23 mouse cellular contexts compared by ENCODE assay signal in genomic region chr2:37781421-37781820, GRCm38 (mm10). TPM values are rescaled to one million over a fixed set of nuclear protein-coding genes. Genes with fewer than 3 reads are reported as not detected.
DNase-seq lines count a peak whose midpoint lies in the region; ATAC-seq and TF ChIP-seq lines count a peak whose summit lies in the region.
"Had no signal": no experiment of that assay in that cellular context is flagged by ENCODE, and none has a peak within 500 bp of the region (broad histone marks: within the 10 kb centered on the region; RNA-seq: fewer than 3 reads in every experiment).

No protein-coding gene starts in this region.

- no peak overlapping the region for H3K4me3 ChIP-seq in forebrain, embryonic 11.5 days (ENCODE audit: low read depth, low read length)
- H3K4me3 ChIP-seq in forebrain, postnatal 0 days (ENCODE audit: low read depth, low read length) = no peak overlapping the region
- no peak overlapping the region for H3K4me3 ChIP-seq in heart, embryonic 14.5 days (ENCODE audit: control insufficient read depth in 1 of 2, insufficient read depth in 1 of 2, low read depth in 1 of 2, low read length in 2 of 2)
- no peak overlapping the region for H3K4me3 ChIP-seq in midbrain, embryonic 11.5 days (ENCODE audit: low read depth, low read length)
- H3K4me3 ChIP-seq in midbrain, embryonic 13.5 days (replicated peaks) = no peak overlapping the region
- H3K4me3 ChIP-seq: embryonic facial prominence, embryonic 13.5 days; erythroblast, embryonic 14.5 days; gastrocnemius, adult 2 months; limb, embryonic 13.5 days; liver, embryonic 12.5 days; neural tube, embryonic 12.5 days had no signal

- peak overlapping the region; percentile 8; the same call in 1 of the 2 replicates for H3K4me2 ChIP-seq in forebrain, embryonic 11.5 days (ENCODE audit: low read depth, low read length, severe bottlenecking)
- H3K4me2 ChIP-seq in forebrain, postnatal 0 days (ENCODE audit: low read depth) = no peak overlapping the region
- H3K4me2 ChIP-seq in heart, embryonic 14.5 days (ENCODE audit: low read length) = no peak overlapping the region
- peak overlapping the region; percentile 43; the same call in 1 of the 2 replicates for H3K4me2 ChIP-seq in midbrain, embryonic 11.5 days
- H3K4me2 ChIP-seq in midbrain, embryonic 13.5 days (replicated peaks) = no peak overlapping the region
- H3K4me2 ChIP-seq: embryonic facial prominence, embryonic 13.5 days; limb, embryonic 13.5 days had no signal

- H3K9me3 ChIP-seq in forebrain, embryonic 11.5 days (ENCODE audit: control insufficient read depth, low read length) = no peaks in the 10 kb centered on the region
- H3K9me3 ChIP-seq in forebrain, postnatal 0 days (ENCODE audit: low read length) = no peaks in the 10 kb centered on the region
- no peaks in the 10 kb centered on the region for H3K9me3 ChIP-seq in heart, embryonic 14.5 days (ENCODE audit: control insufficient read depth, low read length)
- no peaks in the 10 kb centered on the region for H3K9me3 ChIP-seq in midbrain, embryonic 11.5 days (ENCODE audit: control insufficient read depth, low read length)
- no peaks in the 10 kb centered on the region for H3K9me3 ChIP-seq in midbrain, embryonic 13.5 days
- H3K9me3 ChIP-seq: embryonic facial prominence, embryonic 13.5 days; hindbrain, embryonic 12.5 days; limb, embryonic 13.5 days; liver, embryonic 12.5 days; neural tube, embryonic 12.5 days had no signal

- peak overlapping the region; percentile 27 for H3K9ac ChIP-seq in forebrain, embryonic 11.5 days (ENCODE audit: low read length)
- H3K9ac ChIP-seq in forebrain, postnatal 0 days = no peak overlapping the region
- no peak overlapping the region for H3K9ac ChIP-seq in heart, embryonic 14.5 days (ENCODE audit: low read length)
- no peak overlapping the region for H3K9ac ChIP-seq in midbrain, embryonic 11.5 days (ENCODE audit: low read length)
- no peak overlapping the region for H3K9ac ChIP-seq in midbrain, embryonic 13.5 days (replicated peaks)
- H3K9ac ChIP-seq: embryonic facial prominence, embryonic 13.5 days; limb, embryonic 13.5 days; liver, embryonic 12.5 days; neural tube, embryonic 12.5 days had no signal

- ATAC-seq in forebrain, embryonic 11.5 days (replicated peaks; ENCODE audit: low FRiP score) = no peak
- no peak for ATAC-seq in forebrain, postnatal 0 days
- ATAC-seq in heart, embryonic 14.5 days (ENCODE audit: insufficient number of reproducible peaks, insufficient read depth, low FRiP score, low read depth) = no peak
- no peak for ATAC-seq in midbrain, embryonic 11.5 days (ENCODE audit: low FRiP score)
- ATAC-seq in midbrain, embryonic 13.5 days = no peak
- ATAC-seq: liver, embryonic 12.5 days had no signal

- H3K27me3 ChIP-seq in forebrain, embryonic 11.5 days (ENCODE audit: control insufficient read depth, insufficient read depth, low read length) = no peaks in the 10 kb centered on the region
- no peaks in the 10 kb centered on the region for H3K27me3 ChIP-seq in forebrain, postnatal 0 days (ENCODE audit: insufficient read depth, low read length)
- H3K27me3 ChIP-seq in heart, embryonic 14.5 days (ENCODE audit: control insufficient read depth, insufficient read depth, low read length) = 0 out of 2 replicates have a peak, but pooled peaks cover 6% of the 10 kb centered on the region
- H3K27me3 ChIP-seq in midbrain, embryonic 11.5 days (ENCODE audit: control insufficient read depth, insufficient read depth, low read length) = no peaks in the 10 kb centered on the region; the same call in 1 of the 2 replicates
- 0 out of 2 replicates have a peak, but pooled peaks cover 5% of the 10 kb centered on the region for H3K27me3 ChIP-seq in midbrain, embryonic 13.5 days

- peaks cover 48% of the 10 kb centered on the region for H3K4me1 ChIP-seq in forebrain, embryonic 11.5 days (replicated peaks; ENCODE audit: control insufficient read depth, insufficient read depth, low read length)
- H3K4me1 ChIP-seq in forebrain, postnatal 0 days (ENCODE audit: insufficient read depth) = peaks cover 9% of the 10 kb centered on the region
- peaks cover 43 to 46% of the 10 kb centered on the region in 2 experiments for H3K4me1 ChIP-seq in heart, embryonic 14.5 days (ENCODE audit: control insufficient read depth in 2 of 2, insufficient read depth in 2 of 2, low read length in 2 of 2)
- H3K4me1 ChIP-seq in midbrain, embryonic 11.5 days (ENCODE audit: control insufficient read depth, insufficient read depth, low read length) = peaks cover 58% of the 10 kb centered on the region
- H3K4me1 ChIP-seq in midbrain, embryonic 13.5 days (replicated peaks) = peaks cover 57% of the 10 kb centered on the region

- H3K36me3 ChIP-seq in forebrain, embryonic 11.5 days (ENCODE audit: control insufficient read depth, insufficient read depth, low read length) = peaks cover 3% of the 10 kb centered on the region; the same call in 1 of the 2 replicates
- H3K36me3 ChIP-seq in forebrain, postnatal 0 days (ENCODE audit: insufficient read depth) = no peaks in the 10 kb centered on the region
- H3K36me3 ChIP-seq in heart, embryonic 14.5 days (ENCODE audit: control insufficient read depth, insufficient read depth, low read length) = no peaks in the 10 kb centered on the region
- H3K36me3 ChIP-seq in midbrain, embryonic 11.5 days (ENCODE audit: control insufficient read depth, insufficient read depth, low read length) = peaks cover 7% of the 10 kb centered on the region
- peaks cover 5% of the 10 kb centered on the region for H3K36me3 ChIP-seq in midbrain, embryonic 13.5 days
- H3K36me3 ChIP-seq: embryonic facial prominence, embryonic 13.5 days; limb, embryonic 13.5 days; liver, embryonic 12.5 days had no signal

- TF ChIP-seq CTCF in forebrain, postnatal 0 days (IDR thresholded peaks at IDR 0.05; ENCODE audit: low read depth) = no peak

- WGBS in forebrain, embryonic 11.5 days = 8% methylated on average over 3 of the region's 3 CpGs
- WGBS in forebrain, postnatal 0 days = 37% methylated on average over 3 of the region's 3 CpGs
- WGBS in heart, embryonic 14.5 days = 4% methylated on average over 3 of the region's 3 CpGs
- 5% methylated on average over 3 of the region's 3 CpGs for WGBS in midbrain, embryonic 11.5 days
- WGBS in midbrain, embryonic 13.5 days = 27% methylated on average over 3 of the region's 3 CpGs

- H3K27ac ChIP-seq in forebrain, embryonic 11.5 days (ENCODE audit: low read depth, low read length) = 0 out of 2 replicates have a peak overlapping the region, but pooled peaks have one; percentile 6
- no peak overlapping the region for H3K27ac ChIP-seq in forebrain, postnatal 0 days (ENCODE audit: low read depth, low read length)
- H3K27ac ChIP-seq in heart, embryonic 14.5 days (replicated peaks in 1 of 2; ENCODE audit: control insufficient read depth in 1 of 2, insufficient read depth in 1 of 2, low read depth in 2 of 2, low read length in 2 of 2) = peak overlapping the region; percentile 12 to 42; a peak in 2 of 4 replicates
- no peak overlapping the region for H3K27ac ChIP-seq in midbrain, embryonic 11.5 days (ENCODE audit: low read depth, low read length)
- no peak overlapping the region for H3K27ac ChIP-seq in midbrain, embryonic 13.5 days
- H3K27ac ChIP-seq: embryonic facial prominence, embryonic 13.5 days; gastrocnemius, adult 2 months; limb, embryonic 13.5 days; neural tube, embryonic 12.5 days had no signal

- intact Hi-C loops in heart, postnatal 25 days (cut with DNase I) = no loop called here

- DNase-seq in forebrain, embryonic 11.5 days (ENCODE audit: low spot score) = no peak
- no peak for DNase-seq in forebrain, postnatal 0 days
- no peak for DNase-seq in heart, postnatal 25 days (ENCODE audit: low spot score)
- no peak for DNase-seq in midbrain, embryonic 11.5 days (ENCODE audit: low spot score, missing footprints)
- no peak for DNase-seq in lung, adult 18-20 months
- DNase-seq: adrenal gland, postnatal 25 days; cerebellum, postnatal 10 days; gastrocnemius, adult 2 months; kidney, adult 9 months; kidney, postnatal 36 days; lung, adult 2 months; lung, postnatal 14 days; midbrain, embryonic 14.5 days; right cerebral cortex, postnatal 14 days had no signal

RNA-seq across cellular contexts. Expression of gene Crb2, which starts 5.4 kb away (rescaled TPM):
- 29.6 and 32.7 TPM in 2 replicates for polyA plus RNA-seq in forebrain, embryonic 11.5 days (2014; fragmentation: Nextera tagmentation; extraction: Ambion mirVana)
- 3.8 and 6.0 TPM in 2 replicates for total RNA-seq in forebrain, postnatal 0 days (2014; rRNA removed)
- polyA plus RNA-seq in forebrain, postnatal 0 days (2015; fragmentation: Nextera tagmentation; extraction: Ambion mirVana) = 1.5 and 2.7 TPM in 2 replicates
- 2.2 and 2.4 TPM in 2 replicates for polyA plus RNA-seq in heart, embryonic 14.5 days (2014; fragmentation: Nextera tagmentation; extraction: Ambion mirVana)
- total RNA-seq in heart, postnatal 25 days (2021) = 1 to 10 TPM in 1 of 2 experiments, under 1 TPM in 1; 0.78 to 1.0 TPM
- polyA plus RNA-seq in midbrain, embryonic 11.5 days (2014; fragmentation: Nextera tagmentation; extraction: Ambion mirVana) = 10.9 and 14.6 TPM in 2 replicates
- polyA plus RNA-seq in midbrain, embryonic 13.5 days (2015; fragmentation: Nextera tagmentation; extraction: Ambion mirVana) = 8.5 and 10.3 TPM in 2 replicates
- total RNA-seq: gastrocnemius, adult 2 months; megakaryocyte progenitor cell, adult 5-6 weeks had no signal
- polyA plus RNA-seq: erythroblast, embryonic 14.5 days had no signal

Comparison
In these comparisons a context has a peak if more than half of its experiments do, and no peak if none do; other contexts are left out.
1. H3K27ac ChIP-seq: peak in forebrain, embryonic 11.5 days (single experiment) and heart, embryonic 14.5 days (2 of 2); none in forebrain, postnatal 0 days (single experiment), midbrain, embryonic 11.5 days (single experiment) and midbrain, embryonic 13.5 days (single experiment).
2. H3K4me2 ChIP-seq: peak in forebrain, embryonic 11.5 days (single experiment) and midbrain, embryonic 11.5 days (single experiment); none in forebrain, postnatal 0 days (single experiment), heart, embryonic 14.5 days (single experiment) and midbrain, embryonic 13.5 days (single experiment).